Mouse (Mus musculus) heart, postnatal 0 days (tissue): ENCODE data around the gene Phf21a. TPM values are rescaled to one million over a fixed set of nuclear protein-coding genes. Genes with fewer than 3 reads are reported as not detected.
"Not testable (repeated sequence)": the region's sequence is repeated elsewhere in the genome, so short reads cannot be mapped to it uniquely, and the experiment has no call there.

Source experiments
- ATAC-seq: fragments of 200-750 bp; cut with Nextera tagmentation; 2 replicates; pipeline ENCODE4 v1.8.0; 2017; ENCODE audit warnings: low read depth, moderate number of reproducible peaks, moderate library complexity; ENCODE audit not compliant: insufficient read depth
- DNase-seq: peaks from one replicate; pipeline ENCODE4 v3.0.0-alpha.2; 2016; ENCODE audit warnings: low spot score
- H3K27ac ChIP-seq: fragments of 300-500 bp; sonication (generic); 2 replicates; pipeline ENCODE4 v1.5.1; 2014; ENCODE audit warnings: low read depth, mild to moderate bottlenecking
- H3K27me3 ChIP-seq: fragments of 300-500 bp; sonication (generic); 2 replicates; pipeline ENCODE4 v1.6.1; 2014; ENCODE audit warnings: low read length, mixed read lengths; ENCODE audit not compliant: control insufficient read depth, insufficient read depth
- H3K36me3 ChIP-seq: fragments of 300-500 bp; sonication (generic); replicated peaks from 2 replicates; pipeline ENCODE4 v1.6.1; 2014; ENCODE audit warnings: low read length, mixed read lengths; ENCODE audit not compliant: control insufficient read depth, insufficient read depth
- H3K4me1 ChIP-seq: fragments of 300-500 bp; sonication (generic); 2 replicates; pipeline ENCODE4 v1.6.1; 2014; ENCODE audit warnings: antibody characterized with exemption; ENCODE audit not compliant: control insufficient read depth, insufficient read depth
- H3K4me2 ChIP-seq: fragments of 300-500 bp; sonication (generic); 2 replicates; pipeline ENCODE4 v1.6.1; 2014; ENCODE audit warnings: low read depth, mild to moderate bottlenecking, low read length, moderate library complexity
- H3K4me3 ChIP-seq: fragments of 300-500 bp; sonication (generic); 2 replicates; pipeline ENCODE4 v1.5.1; 2014; ENCODE audit warnings: low read depth, low read length
- H3K9ac ChIP-seq: fragments of 300-500 bp; sonication (generic); replicated peaks from 2 replicates; pipeline ENCODE4 v1.6.1; 2014; ENCODE audit warnings: low read depth, low read length, mixed read lengths
- H3K9me3 ChIP-seq: fragments of 300-500 bp; sonication (generic); replicated peaks from 2 replicates; pipeline ENCODE4 v1.6.1; 2016; ENCODE audit warnings: low read length; ENCODE audit not compliant: control insufficient read depth
- CTCF ChIP-seq: IDR thresholded peaks from 2 replicates; pipeline ENCODE4 v1.5.1; 2016; ENCODE audit warnings: antibody characterized with exemption, control low read depth, low read depth
- EP300 ChIP-seq: IDR thresholded peaks from 2 replicates; pipeline ENCODE4 v1.6.1; 2016; ENCODE audit warnings: antibody characterized with exemption, low read depth
- WGBS: fragments of 180-500 bp; shearing (Covaris S2); extraction: QIAGEN DNeasy Blood & Tissue Kit; methylation state at CpG from one replicate; pipeline ENCODE4 v1.1.7; 2014; 5-methylcytosine and 5-hydroxymethylcytosine counted together
- polyA plus RNA-seq: library from polyadenylated mRNA; unstranded; fragments of >200 nt; fragmentation: Nextera tagmentation; extraction: Ambion mirVana; gene quantifications from 2 replicates; pipeline ENCODE4 v1.2.1, GENCODE M21; 2015
- total RNA-seq: library from RNA; depleted of rRNA; stranded (reverse); fragments of >200 nt; gene quantifications from 2 replicates; pipeline ENCODE4 v1.2.3, GENCODE M21; 2014; ENCODE audit warnings: low replicate concordance

Phf21a gene
- total and polyA plus RNA-seq, 2 experiments from 2014 or later = 9.9 to 41.0 TPM

- no peak for DNase-seq
- H3K27ac ChIP-seq = no peak overlapping the region
- no peak overlapping the region for H3K4me2 ChIP-seq
- H3K36me3 ChIP-seq = no peaks in the 10 kb centered on the region
- H3K4me3 ChIP-seq = no peak overlapping the region
- peaks cover 2% of the 10 kb centered on the region; the same call in 1 of the 2 replicates for H3K4me1 ChIP-seq
- H3K9me3 ChIP-seq = no peaks in the 10 kb centered on the region
- H3K27me3 ChIP-seq = peaks cover 33% of the 10 kb centered on the region
- TF ChIP-seq CTCF = no peak
- no peak for TF ChIP-seq EP300
- H3K9ac ChIP-seq = no peak overlapping the region
- 66% methylated on average over 1 of the region's 1 CpGs for whole genome bisulfite sequencing
- no peak for ATAC-seq
These were observed 304.5 kb downstream of the Phf21a start for GRCm38 (mm10) chr2:92397436-92397835.

GRCm38 (mm10) chr2:92399877-92400276 lies 307.0 kb downstream of the Phf21a start:
- Histone ChIP-seq H3K27me3 (peaks cover 13% of the 10 kb centered on the region), H3K36me3 (peaks cover 10% of the 10 kb centered on the region)
- ATAC-seq, H3K4me1 ChIP-seq, H3K4me3 ChIP-seq, H3K9me3 ChIP-seq, H3K4me2 ChIP-seq, H3K27ac ChIP-seq, DNase-seq, H3K9ac ChIP-seq: not testable (repeated sequence)
- whole genome bisulfite sequencing = 74% methylated on average over 4 of the region's 4 CpGs

- Histone ChIP-seq H3K27me3 (peaks cover 10% of the 10 kb centered on the region), H3K4me1 (no peaks in the 10 kb centered on the region), H3K27ac (no peak overlapping the region), H3K4me3 (peak overlapping the region; percentile 54), H3K36me3 (peaks cover 18% of the 10 kb centered on the region), H3K9me3 (no peaks in the 10 kb centered on the region), H3K9ac (peak overlapping the region; percentile 38), H3K4me2 (peak overlapping the region; percentile 79)
- 4% methylated on average over 22 of the region's 22 CpGs for WGBS
- ATAC-seq = 0 out of 2 replicates have a peak, but pooled peaks have one; percentile 7
- no peak for DNase-seq
- TF ChIP-seq CTCF = no peak
- TF ChIP-seq EP300 = no peak
These were observed 307.8 kb downstream of the Phf21a start for GRCm38 (mm10) chr2:92400682-92401081.

- no peak for TF ChIP-seq CTCF
- no peak for TF ChIP-seq EP300
- DNase-seq = no peak
- Histone ChIP-seq H3K4me3 (peak within 1 kb of the TSS; percentile 54), H3K4me2 (peak within 1 kb of the TSS; percentile 79), H3K27ac (no peak within 1 kb of the TSS), H3K9ac (peak within 1 kb of the TSS; percentile 38), H3K36me3 (peaks cover 23% of the 10 kb centered on the region), H3K27me3 (peaks cover 9% of the 10 kb centered on the region), H3K4me1 (no peaks in the 10 kb centered on the region), H3K9me3 (no peaks in the 10 kb centered on the region)
- peak; percentile 72 for ATAC-seq
- WGBS = 7% methylated on average over 29 of the region's 59 CpGs
These were observed 308.2 kb downstream of the Phf21a start, which contains the start of gene Mapk8ip1 for GRCm38 (mm10) chr2:92401091-92401561. TSS of gene Mapk8ip1 (minus strand) at chr2:92401263.

DNA sequence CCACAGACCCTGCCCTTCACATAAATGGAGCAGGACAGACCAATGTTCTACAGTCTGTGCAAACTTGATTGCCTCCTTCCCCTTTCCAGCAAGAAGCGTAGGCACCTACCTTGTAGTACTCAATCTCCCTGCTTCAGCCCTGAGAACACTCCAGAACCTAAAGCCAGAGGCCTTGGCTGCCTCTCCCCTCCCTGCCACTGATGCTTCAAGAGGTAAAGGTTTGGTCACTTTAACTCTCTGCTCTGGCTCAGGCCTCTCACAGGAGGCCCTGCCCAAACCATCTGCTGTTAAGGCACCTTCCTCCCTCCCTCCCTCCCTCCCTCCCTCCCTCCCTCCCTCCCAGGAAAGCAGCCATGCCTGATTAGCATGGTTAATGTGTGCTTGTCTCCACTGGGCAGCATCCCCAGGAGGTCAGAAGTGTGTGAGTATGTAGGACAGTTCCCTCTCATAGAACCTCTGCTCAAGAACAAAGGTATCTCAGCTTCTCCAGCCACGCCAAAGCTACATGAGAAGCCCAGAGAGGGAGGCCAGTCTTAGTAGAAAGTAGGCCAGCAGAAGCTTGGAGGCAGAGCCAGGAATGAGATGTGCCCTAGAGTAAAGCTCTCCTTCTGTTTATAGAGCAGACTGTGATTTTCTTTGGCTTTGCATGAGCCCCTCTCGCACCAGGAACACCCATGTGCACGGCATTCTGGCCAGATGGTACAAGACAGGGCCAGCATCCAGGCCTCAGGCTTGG lies 309.8 kb downstream of the Phf21a start:
- 74% methylated on average over 4 of the region's 4 CpGs for WGBS
- H3K4me2 ChIP-seq = no peak overlapping the region
- H3K4me1 ChIP-seq = no peaks in the 10 kb centered on the region
- no peak overlapping the region for H3K27ac ChIP-seq
- no peaks in the 10 kb centered on the region for H3K9me3 ChIP-seq
- DNase-seq (no peak), ATAC-seq (no peak)
- peaks cover 9% of the 10 kb centered on the region for H3K27me3 ChIP-seq
- H3K9ac ChIP-seq = no peak overlapping the region
- TF ChIP-seq EP300 = no peak
- no peak for TF ChIP-seq CTCF
- peaks cover 35% of the 10 kb centered on the region for H3K36me3 ChIP-seq
- no peak overlapping the region for H3K4me3 ChIP-seq
